Comparison of ENCODE assay signal across 8 mouse cellular contexts in genomic region chr13:45965594-45966432, GRCm38 (mm10). TPM values are rescaled to one million over a fixed set of nuclear protein-coding genes. Genes with fewer than 3 reads are reported as not detected.
DNase-seq lines count a peak whose midpoint lies in the region; ATAC-seq and TF ChIP-seq lines count a peak whose summit lies in the region.

No protein-coding gene starts in this region.

- WGBS in embryonic facial prominence, embryonic 14.5 days: under 1% methylated on average over 40 of the region's 41 CpGs
- WGBS in hindbrain, embryonic 15.5 days: under 1% methylated on average over 41 of the region's 41 CpGs
- under 1% methylated on average over 41 of the region's 41 CpGs for WGBS in liver, embryonic 15.5 days (ENCODE audit: insufficient replicate concordance)
- WGBS in neural tube, embryonic 11.5 days: under 1% methylated on average over 41 of the region's 41 CpGs

- H3K4me1 ChIP-seq in embryonic facial prominence, embryonic 14.5 days (ENCODE audit: control insufficient read depth, insufficient read depth, low read length): peaks cover 25% of the 10 kb centered on the region
- H3K4me1 ChIP-seq in hindbrain, embryonic 15.5 days (replicated peaks): peaks cover 36% of the 10 kb centered on the region
- H3K4me1 ChIP-seq in liver, embryonic 15.5 days (replicated peaks): peaks cover 50% of the 10 kb centered on the region
- peaks cover 5% of the 10 kb centered on the region; the same call in 1 of the 2 replicates for H3K4me1 ChIP-seq in neural tube, embryonic 11.5 days (ENCODE audit: control insufficient read depth, insufficient read depth, low read length)

- TF ChIP-seq CTCF in layer of hippocampus, adult 2 months (conservative IDR thresholded peaks at IDR 0.05): peak; percentile 38

- no peaks in the 10 kb centered on the region for H3K36me3 ChIP-seq in embryonic facial prominence, embryonic 14.5 days (ENCODE audit: control insufficient read depth, insufficient read depth, low read length)
- H3K36me3 ChIP-seq in hindbrain, embryonic 15.5 days: no peaks in the 10 kb centered on the region
- no peaks in the 10 kb centered on the region for H3K36me3 ChIP-seq in liver, embryonic 15.5 days (replicated peaks)
- H3K36me3 ChIP-seq in neural tube, embryonic 11.5 days (ENCODE audit: control insufficient read depth, insufficient read depth, low read length): no peaks in the 10 kb centered on the region

- H3K9me3 ChIP-seq in embryonic facial prominence, embryonic 14.5 days (ENCODE audit: control insufficient read depth, low read length): no peaks in the 10 kb centered on the region
- H3K9me3 ChIP-seq in hindbrain, embryonic 15.5 days: no peaks in the 10 kb centered on the region
- no peaks in the 10 kb centered on the region for H3K9me3 ChIP-seq in liver, embryonic 15.5 days (replicated peaks)
- no peaks in the 10 kb centered on the region for H3K9me3 ChIP-seq in neural tube, embryonic 11.5 days (ENCODE audit: control insufficient read depth, low read length)

- H3K27ac ChIP-seq in layer of hippocampus, adult 2 months: peak overlapping the region; percentile 100
- peak overlapping the region; percentile 81 for H3K27ac ChIP-seq in embryonic facial prominence, embryonic 14.5 days (replicated peaks; ENCODE audit: low read depth, low read length)
- H3K27ac ChIP-seq in hindbrain, embryonic 15.5 days (replicated peaks): peak overlapping the region; percentile 95
- peak overlapping the region; percentile 83 for H3K27ac ChIP-seq in liver, embryonic 15.5 days (replicated peaks)
- no peak overlapping the region for H3K27ac ChIP-seq in neural tube, embryonic 11.5 days (ENCODE audit: low read depth, low read length)

- peak in 1 of 2 experiments; percentile 23 for DNase-seq in layer of hippocampus, adult 2 months (ENCODE audit: low spot score in 2 of 2)
- no peak for DNase-seq in layer of hippocampus, postnatal 10 days (ENCODE audit: low spot score in 2 of 2)
- peak; percentile 28 for DNase-seq in R1 (ENCODE audit: low read depth, low spot score)
- peak; percentile 40 for DNase-seq in embryonic facial prominence, embryonic 14.5 days (ENCODE audit: low spot score)
- peak; percentile 29 for DNase-seq in neural tube, embryonic 11.5 days (ENCODE audit: low spot score)
- peak; percentile 57 for DNase-seq in thymus, postnatal 4 days

- H3K4me3 ChIP-seq in layer of hippocampus, adult 2 months: peak overlapping the region; percentile 99
- H3K4me3 ChIP-seq in embryonic facial prominence, embryonic 14.5 days (ENCODE audit: low read depth, low read length): peak overlapping the region; percentile 90
- peak overlapping the region; percentile 85 for H3K4me3 ChIP-seq in hindbrain, embryonic 15.5 days
- H3K4me3 ChIP-seq in liver, embryonic 15.5 days (replicated peaks): peak overlapping the region; percentile 75
- peak overlapping the region; percentile 82 for H3K4me3 ChIP-seq in neural tube, embryonic 11.5 days (ENCODE audit: low read depth, low read length)

- ATAC-seq in embryonic facial prominence, embryonic 14.5 days (ENCODE audit: low read depth): peak; percentile 13; the same call in 1 of the 2 replicates
- peak; percentile 9; the same call in 1 of the 2 replicates for ATAC-seq in hindbrain, embryonic 15.5 days (ENCODE audit: low FRiP score, low read depth)
- ATAC-seq in liver, embryonic 15.5 days (ENCODE audit: insufficient read depth): 0 out of 2 replicates have a peak, but pooled peaks have one; percentile 5
- ATAC-seq in neural tube, embryonic 11.5 days (ENCODE audit: insufficient read depth, low FRiP score, low TSS enrichment): no peak

- H3K9ac ChIP-seq in embryonic facial prominence, embryonic 14.5 days (ENCODE audit: low read depth, low read length): peak overlapping the region; percentile 94
- peak overlapping the region; percentile 94 for H3K9ac ChIP-seq in hindbrain, embryonic 15.5 days
- H3K9ac ChIP-seq in liver, embryonic 15.5 days: peak overlapping the region; percentile 59
- no peak overlapping the region for H3K9ac ChIP-seq in neural tube, embryonic 11.5 days (ENCODE audit: low read length)

- peak overlapping the region; percentile 94 for H3K4me2 ChIP-seq in embryonic facial prominence, embryonic 14.5 days (ENCODE audit: low read depth, low read length)
- H3K4me2 ChIP-seq in hindbrain, embryonic 15.5 days: peak overlapping the region; percentile 95
- peak overlapping the region; percentile 97 for H3K4me2 ChIP-seq in liver, embryonic 15.5 days
- peak overlapping the region; percentile 80 for H3K4me2 ChIP-seq in neural tube, embryonic 11.5 days (ENCODE audit: low read depth)

- H3K27me3 ChIP-seq in embryonic facial prominence, embryonic 14.5 days (replicated peaks; ENCODE audit: control insufficient read depth, insufficient read depth, low read length): no peaks in the 10 kb centered on the region
- H3K27me3 ChIP-seq in hindbrain, embryonic 15.5 days: no peaks in the 10 kb centered on the region
- peaks cover 19% of the 10 kb centered on the region for H3K27me3 ChIP-seq in liver, embryonic 15.5 days
- 0 out of 2 replicates have a peak, but pooled peaks cover 2% of the 10 kb centered on the region for H3K27me3 ChIP-seq in neural tube, embryonic 11.5 days (ENCODE audit: control insufficient read depth, insufficient read depth, low read length)

RNA-seq across cellular contexts. Expression of gene Atxn1, which starts 1.0 kb away (rescaled TPM):
- total RNA-seq in layer of hippocampus, adult 2 months (2021): 100 to 1,000 TPM; 128 to 131 TPM
- 10 to 100 TPM; 90.8 to 94.3 TPM for total RNA-seq in layer of hippocampus, postnatal 10 days (2021)
- 3.6 and 3.8 TPM in 2 replicates for polyA plus RNA-seq in embryonic facial prominence, embryonic 14.5 days (2014; fragmentation: Nextera tagmentation; extraction: Ambion mirVana)
- 7.8 and 8.1 TPM in 2 replicates for polyA plus RNA-seq in hindbrain, embryonic 15.5 days (2015; fragmentation: Nextera tagmentation; extraction: Ambion mirVana)
- polyA plus RNA-seq in liver, embryonic 15.5 days (2015; fragmentation: Nextera tagmentation; extraction: Ambion mirVana): 2.3 and 2.6 TPM in 2 replicates
- polyA plus RNA-seq in neural tube, embryonic 11.5 days (2014; fragmentation: Nextera tagmentation; extraction: Ambion mirVana): 1.1 and 1.5 TPM in 2 replicates

Comparison
In these comparisons a context has a peak if more than half of its experiments do, and no peak if none do; other contexts are left out.
1. DNase-seq: peak in R1 (single experiment), embryonic facial prominence, embryonic 14.5 days (single experiment), neural tube, embryonic 11.5 days (single experiment) and thymus, postnatal 4 days (single experiment); none in layer of hippocampus, postnatal 10 days (0 of 2).
2. Peak in every context shown above with its lines, with median percentiles within 50 percentile points of each other: H3K4me3 ChIP-seq and H3K4me2 ChIP-seq.